Mouse (Mus musculus) WW6 (cell line): ENCODE results near the gene Gm3005.
"Not testable (repeated sequence)": the region's sequence is repeated elsewhere in the genome, so short reads cannot be mapped to it uniquely, and the experiment has no call there.

Experiments
- DNase-seq: peaks from one replicate; pipeline ENCODE4 v3.0.0-alpha.2; 2013; ENCODE audit warnings: low read depth, low spot score

Gm3005 gene

GRCm38 (mm10) chr14:3427803-3428202 is at the start of gene Gm3005:
Gm3005 (plus strand) TSS chr14:3428103.
- DNase-seq: not testable (repeated sequence)

GRCm38 (mm10) chr14:3394793-3395192 is 33.1 kb upstream of the Gm3005 start, which contains the start of gene Gm10413:
Gm10413 (plus strand) TSS chr14:3395093.
- DNase-seq: not testable (repeated sequence)

- not testable (repeated sequence) for DNase-seq
These were observed 15.6 kb upstream of the Gm3005 start, which contains the start of gene Gm10409 for GRCm38 (mm10) chr14:3412314-3412713. Gm10409 (plus strand) TSS chr14:3412614.

- not testable (repeated sequence) for DNase-seq
These were observed 21.2 kb downstream of the Gm3005 start, which contains the start of gene Gm10408 for GRCm38 (mm10) chr14:3449079-3449478. Gm10408 (plus strand) TSS chr14:3449379.

- DNase-seq: not testable (repeated sequence)
These were observed 206.3 kb downstream of the Gm3005 start, which contains the start of gene Gm3012 for GRCm38 (mm10) chr14:3634212-3634611. Gm3012 (plus strand) TSS chr14:3634512.
